Mouse (Mus musculus): ENCODE measurements around the gene Dtx3.

GRCm38 (mm10) chr10:127185101-127185500, 10.4 kb downstream of the Dtx3 start:
- TF ChIP-seq POLR2A (IDR thresholded peaks at IDR 0.05; ENCODE audit: insufficient read depth, low read depth, low read length) (no peak), CTCF (IDR thresholded peaks at IDR 0.05; ENCODE audit: insufficient read depth, low read depth, low read length) (no peak)

All from olfactory bulb, adult 2 months (tissue).